Mouse (Mus musculus): ENCODE data around the gene Slc8a1. TPM values are rescaled to one million over a fixed set of nuclear protein-coding genes. Genes with fewer than 3 reads are reported as not detected.

The Slc8a1 gene
- total and polyA plus RNA-seq, 3 experiments = not detected

GRCm38 (mm10) chr17:81526463-81526862, 211.7 kb downstream of the Slc8a1 start:
- Histone ChIP-seq H3K9ac (ENCODE audit: insufficient read depth, low read depth) (no peak overlapping the region), H3K79me2 (replicated peaks; ENCODE audit: control insufficient read depth, extremely low read depth, insufficient read depth, poor library complexity, severe bottlenecking) (no peaks in the 10 kb centered on the region), H3K9me3 (replicated peaks; ENCODE audit: low read length) (peaks cover 54% of the 10 kb centered on the region), H3K27ac (ENCODE audit: insufficient read depth, low read depth) (no peak overlapping the region), H3K4me3 (replicated peaks in 1 of 3; ENCODE audit: low read depth in 2 of 3, low read length in 2 of 3, poor library complexity in 1 of 3) (no peak overlapping the region), H3K4me2 (ENCODE audit: insufficient read depth, low read depth, poor library complexity, severe bottlenecking) (no peak overlapping the region), H3K4me1 (ENCODE audit: control insufficient read depth in 1 of 2, insufficient read depth in 2 of 2) (no peaks in the 10 kb centered on the region), H3K36me3 (replicated peaks in 1 of 2; ENCODE audit: control insufficient read depth in 1 of 2, insufficient read depth in 1 of 2, low read length in 1 of 2) (no peaks in the 10 kb centered on the region), H3K27me3 (replicated peaks) (no peaks in the 10 kb centered on the region)
- TF ChIP-seq CHD1 (IDR thresholded peaks at IDR 0.05; ENCODE audit: low read depth, low read length) (no peak), SIN3A (IDR thresholded peaks at IDR 0.05; ENCODE audit: low read length) (no peak), NELFE (IDR thresholded peaks at IDR 0.05; ENCODE audit: low read depth, low read length) (no peak), E2F4 (IDR thresholded peaks at IDR 0.05; ENCODE audit: insufficient replicate concordance, low read depth, low read length) (no peak), USF2 (conservative IDR thresholded peaks at IDR 0.05; ENCODE audit: low read depth, low read length) (no peak), TBP (conservative IDR thresholded peaks at IDR 0.05; ENCODE audit: low read depth, low read length) (no peak), CTCF (conservative IDR thresholded peaks at IDR 0.05 in 1 of 2, IDR thresholded peaks at IDR 0.05 in 1 of 2; ENCODE audit: low read depth in 2 of 2, low read length in 2 of 2) (no peak), PAX5 (IDR thresholded peaks at IDR 0.05; ENCODE audit: low read length) (no peak), UBTF (IDR thresholded peaks at IDR 0.05; ENCODE audit: low read depth, low read length) (no peak), IRF4 (IDR thresholded peaks at IDR 0.05; ENCODE audit: low read depth, low read length) (no peak), RAD21 (IDR thresholded peaks at IDR 0.05; ENCODE audit: low read depth, low read length) (no peak), HCFC1 (IDR thresholded peaks at IDR 0.05; ENCODE audit: low read depth, low read length) (no peak), USF1 (IDR thresholded peaks at IDR 0.05; ENCODE audit: low read depth, low read length) (no peak)
- in situ Hi-C loops (cut with MboI; ENCODE audit: low pct_ligation_motif_present, low pct_unique_long_range_greater_than_20kb, low sequenced_read_pairs) = no loop called here
- no peak for DNase-seq (ENCODE audit: extremely low read depth)
- dilution Hi-C loops (cut with MboI; ENCODE audit: extremely low pct_ligation_motif_present, extremely low pct_unique_long_range_greater_than_20kb, low sequenced_read_pairs) = no loop called here

GRCm38 (mm10) chr17:81524826-81525225, 213.4 kb downstream of the Slc8a1 start:
- Histone ChIP-seq H3K27ac (ENCODE audit: insufficient read depth, low read depth) (no peak overlapping the region), H3K36me3 (replicated peaks in 1 of 2; ENCODE audit: control insufficient read depth in 1 of 2, insufficient read depth in 1 of 2, low read length in 1 of 2) (no peaks in the 10 kb centered on the region), H3K79me2 (replicated peaks; ENCODE audit: control insufficient read depth, extremely low read depth, insufficient read depth, poor library complexity, severe bottlenecking) (no peaks in the 10 kb centered on the region), H3K27me3 (replicated peaks) (no peaks in the 10 kb centered on the region), H3K9ac (ENCODE audit: insufficient read depth, low read depth) (no peak overlapping the region), H3K4me2 (ENCODE audit: insufficient read depth, low read depth, poor library complexity, severe bottlenecking) (no peak overlapping the region), H3K4me1 (ENCODE audit: control insufficient read depth in 1 of 2, insufficient read depth in 2 of 2) (no peaks in the 10 kb centered on the region), H3K9me3 (replicated peaks; ENCODE audit: low read length) (peaks cover 47% of the 10 kb centered on the region), H3K4me3 (replicated peaks in 1 of 3; ENCODE audit: low read depth in 2 of 3, low read length in 2 of 3, poor library complexity in 1 of 3) (no peak overlapping the region)
- no peak for DNase-seq (ENCODE audit: extremely low read depth)
- in situ Hi-C loops (cut with MboI; ENCODE audit: low pct_ligation_motif_present, low pct_unique_long_range_greater_than_20kb, low sequenced_read_pairs) = no loop called here
- no peak for TF ChIP-seq MAFK (IDR thresholded peaks at IDR 0.05; ENCODE audit: insufficient replicate concordance, low read length)
- TF ChIP-seq POLR2A (IDR thresholded peaks at IDR 0.05; ENCODE audit: low read depth, low read length) = no peak
- no peak for TF ChIP-seq UBTF (IDR thresholded peaks at IDR 0.05; ENCODE audit: low read depth, low read length)
- TF ChIP-seq TCF12 (IDR thresholded peaks at IDR 0.05; ENCODE audit: low read depth, low read length) = no peak
- no peak for TF ChIP-seq JUN (IDR thresholded peaks at IDR 0.05; ENCODE audit: insufficient read depth, low read depth, low read length)
- no peak for TF ChIP-seq TBP (conservative IDR thresholded peaks at IDR 0.05; ENCODE audit: low read depth, low read length)
- no peak for TF ChIP-seq MAZ (IDR thresholded peaks at IDR 0.05; ENCODE audit: low read depth, low read length)
- no peak for TF ChIP-seq NRF1 (IDR thresholded peaks at IDR 0.05; ENCODE audit: low read depth, low read length)
- TF ChIP-seq NELFE (IDR thresholded peaks at IDR 0.05; ENCODE audit: low read depth, low read length) = no peak
- no peak for TF ChIP-seq RAD21 (IDR thresholded peaks at IDR 0.05; ENCODE audit: low read depth, low read length)
- TF ChIP-seq MAX (IDR thresholded peaks at IDR 0.05; ENCODE audit: low read length) = no peak
- no peak for TF ChIP-seq CHD1 (IDR thresholded peaks at IDR 0.05; ENCODE audit: low read depth, low read length)
- TF ChIP-seq MYC (IDR thresholded peaks at IDR 0.05; ENCODE audit: low read depth, low read length) = no peak
- no peak for TF ChIP-seq MEF2A (IDR thresholded peaks at IDR 0.05; ENCODE audit: borderline replicate concordance, low read depth, low read length)
- TF ChIP-seq ZC3H11A (IDR thresholded peaks at IDR 0.05; ENCODE audit: low read depth, low read length) = no peak
- TF ChIP-seq USF2 (conservative IDR thresholded peaks at IDR 0.05; ENCODE audit: low read depth, low read length) = no peak
- dilution Hi-C loops (cut with MboI; ENCODE audit: extremely low pct_ligation_motif_present, extremely low pct_unique_long_range_greater_than_20kb, low sequenced_read_pairs) = no loop called here
